Mouse (Mus musculus): ENCODE results near the gene Pde2a. TPM values are rescaled to one million over a fixed set of nuclear protein-coding genes. Genes with fewer than 3 reads are reported as not detected.

Pde2a gene
- polyA plus RNA-seq, 1 experiment = 17.6 TPM

DNA sequence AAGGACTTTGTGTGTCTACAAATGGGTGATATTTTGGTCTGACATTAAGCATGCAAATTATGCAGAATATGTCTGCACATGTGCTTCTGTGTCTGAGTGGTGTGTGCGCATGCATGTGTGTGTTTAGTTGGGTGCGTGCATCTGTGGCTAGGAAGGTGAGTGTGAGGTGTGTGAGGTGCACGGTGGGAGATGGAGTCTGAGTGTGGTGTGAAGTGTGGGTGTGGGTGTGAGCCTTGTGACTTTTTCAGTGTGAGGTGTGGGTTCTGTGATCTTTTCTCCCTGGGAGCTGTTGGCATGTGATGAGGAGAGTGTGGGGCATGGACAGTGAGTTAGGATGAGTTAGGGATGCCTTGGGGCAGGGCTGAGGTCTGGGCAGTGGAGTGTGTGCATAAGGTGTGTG is 31.8 kb downstream of the Pde2a start:
- Histone ChIP-seq H3K4me3 (ENCODE audit: low read depth, low read length) (peak overlapping the region; percentile 13), H3K27ac (ENCODE audit: insufficient read depth, low read depth, low read length) (no peak overlapping the region; the same call in 1 of the 2 replicates), H3K27me3 (ENCODE audit: control insufficient read depth, insufficient read depth, low read length) (peaks cover 13% of the 10 kb centered on the region), H3K4me1 (ENCODE audit: control insufficient read depth, insufficient read depth, insufficient read length, low read length) (peaks cover 3% of the 10 kb centered on the region; the same call in 1 of the 2 replicates), H3K36me3 (ENCODE audit: control insufficient read depth, insufficient read depth, low read length) (no peaks in the 10 kb centered on the region)
- 75% methylated on average over 3 of the region's 3 CpGs for WGBS
- TF ChIP-seq POLR2A (IDR thresholded peaks at IDR 0.05; ENCODE audit: low read depth, low read length) = no peak
- no peak for TF ChIP-seq CTCF (IDR thresholded peaks at IDR 0.05; ENCODE audit: extremely low read depth, insufficient read length, insufficient replicate concordance, low read depth, low read length)

DNA sequence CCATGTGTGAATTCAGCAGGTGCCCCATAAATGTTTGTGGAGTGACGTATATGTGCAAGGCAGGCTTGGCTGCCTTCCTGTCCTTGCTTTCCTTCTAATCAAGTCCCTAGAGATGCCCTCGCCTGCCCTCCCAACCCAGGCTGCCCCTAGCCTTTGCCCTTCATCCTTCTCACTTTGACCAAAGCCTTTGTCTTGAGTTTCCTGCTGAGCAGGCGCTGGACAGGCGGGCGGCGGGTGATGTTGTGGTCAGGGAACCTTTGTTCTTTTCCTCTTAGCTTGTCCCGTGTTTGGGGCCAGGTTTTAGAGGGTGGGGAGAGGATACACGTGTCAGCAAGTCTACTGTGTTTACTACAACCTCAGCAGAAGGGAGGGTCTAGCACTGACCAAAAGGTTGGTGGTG is 32.2 kb downstream of the Pde2a start:
- no peak overlapping the region; the same call in 1 of the 2 replicates for H3K27ac ChIP-seq (ENCODE audit: insufficient read depth, low read depth, low read length)
- no peaks in the 10 kb centered on the region for H3K36me3 ChIP-seq (ENCODE audit: control insufficient read depth, insufficient read depth, low read length)
- 26% methylated on average over 8 of the region's 8 CpGs for WGBS
- H3K27me3 ChIP-seq (ENCODE audit: control insufficient read depth, insufficient read depth, low read length) = peaks cover 13% of the 10 kb centered on the region
- TF ChIP-seq CTCF (IDR thresholded peaks at IDR 0.05; ENCODE audit: extremely low read depth, insufficient read length, insufficient replicate concordance, low read depth, low read length) (no peak), POLR2A (IDR thresholded peaks at IDR 0.05; ENCODE audit: low read depth, low read length) (no peak)
- peaks cover 3% of the 10 kb centered on the region; the same call in 1 of the 2 replicates for H3K4me1 ChIP-seq (ENCODE audit: control insufficient read depth, insufficient read depth, insufficient read length, low read length)
- no peak overlapping the region for H3K4me3 ChIP-seq (ENCODE audit: low read depth, low read length)

DNA sequence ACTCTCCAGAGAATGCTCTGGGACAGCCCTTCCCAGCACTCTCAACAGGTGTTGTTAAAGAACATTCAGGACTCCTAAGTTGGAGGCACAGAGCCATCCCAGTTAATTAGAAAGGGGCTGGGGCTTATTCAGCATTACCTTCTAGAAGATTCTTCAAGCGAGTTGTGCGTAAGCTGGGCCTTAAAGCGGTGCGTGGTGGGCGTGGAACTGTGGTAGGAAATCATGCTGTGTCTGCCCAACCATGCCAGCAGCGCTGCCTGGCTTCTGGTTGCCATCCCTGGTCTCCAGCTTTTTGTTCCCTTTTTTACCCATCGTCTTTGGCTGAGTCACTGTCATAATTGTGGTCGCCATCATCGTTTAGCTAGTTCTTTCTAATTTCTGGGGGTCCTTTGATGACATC is 33.0 kb downstream of the Pde2a start:
- H3K36me3 ChIP-seq (ENCODE audit: control insufficient read depth, insufficient read depth, low read length) = no peaks in the 10 kb centered on the region
- WGBS = 71% methylated on average over 9 of the region's 9 CpGs
- H3K27me3 ChIP-seq (ENCODE audit: control insufficient read depth, insufficient read depth, low read length) = peaks cover 13% of the 10 kb centered on the region
- TF ChIP-seq CTCF (IDR thresholded peaks at IDR 0.05; ENCODE audit: extremely low read depth, insufficient read length, insufficient replicate concordance, low read depth, low read length) = no peak
- TF ChIP-seq POLR2A (IDR thresholded peaks at IDR 0.05; ENCODE audit: low read depth, low read length) = no peak
- no peak overlapping the region for H3K27ac ChIP-seq (ENCODE audit: insufficient read depth, low read depth, low read length)
- peaks cover 3% of the 10 kb centered on the region; the same call in 1 of the 2 replicates for H3K4me1 ChIP-seq (ENCODE audit: control insufficient read depth, insufficient read depth, insufficient read length, low read length)
- no peak overlapping the region for H3K4me3 ChIP-seq (ENCODE audit: low read depth, low read length)

DNA sequence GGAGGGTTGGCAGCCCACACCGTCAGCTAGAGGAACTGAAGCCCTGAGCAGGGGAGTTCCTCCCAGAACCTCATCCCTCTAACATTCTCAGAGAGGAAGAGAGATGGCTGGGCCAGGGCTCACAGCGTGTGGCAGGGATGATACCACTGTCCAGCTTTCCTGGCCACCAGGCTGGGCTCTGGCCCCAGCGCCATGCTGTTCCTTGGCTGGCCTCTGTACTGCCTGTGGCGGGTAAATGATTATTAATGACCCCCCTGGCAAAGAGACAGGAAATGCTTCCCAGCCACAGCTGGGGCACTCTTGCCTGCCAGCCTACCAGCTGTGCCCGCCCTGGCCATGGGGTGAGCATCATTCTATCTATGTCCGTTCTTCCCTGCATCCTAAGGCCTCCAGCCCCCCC is 33.6 kb downstream of the Pde2a start:
- no peak overlapping the region for H3K4me3 ChIP-seq (ENCODE audit: low read depth, low read length)
- H3K27me3 ChIP-seq (ENCODE audit: control insufficient read depth, insufficient read depth, low read length) = peaks cover 13% of the 10 kb centered on the region
- 66% methylated on average over 6 of the region's 6 CpGs for WGBS
- H3K36me3 ChIP-seq (ENCODE audit: control insufficient read depth, insufficient read depth, low read length) = no peaks in the 10 kb centered on the region
- TF ChIP-seq CTCF (IDR thresholded peaks at IDR 0.05; ENCODE audit: extremely low read depth, insufficient read length, insufficient replicate concordance, low read depth, low read length) = no peak
- no peak for TF ChIP-seq POLR2A (IDR thresholded peaks at IDR 0.05; ENCODE audit: low read depth, low read length)
- H3K27ac ChIP-seq (ENCODE audit: insufficient read depth, low read depth, low read length) = no peak overlapping the region
- peaks cover 3% of the 10 kb centered on the region; the same call in 1 of the 2 replicates for H3K4me1 ChIP-seq (ENCODE audit: control insufficient read depth, insufficient read depth, insufficient read length, low read length)

DNA sequence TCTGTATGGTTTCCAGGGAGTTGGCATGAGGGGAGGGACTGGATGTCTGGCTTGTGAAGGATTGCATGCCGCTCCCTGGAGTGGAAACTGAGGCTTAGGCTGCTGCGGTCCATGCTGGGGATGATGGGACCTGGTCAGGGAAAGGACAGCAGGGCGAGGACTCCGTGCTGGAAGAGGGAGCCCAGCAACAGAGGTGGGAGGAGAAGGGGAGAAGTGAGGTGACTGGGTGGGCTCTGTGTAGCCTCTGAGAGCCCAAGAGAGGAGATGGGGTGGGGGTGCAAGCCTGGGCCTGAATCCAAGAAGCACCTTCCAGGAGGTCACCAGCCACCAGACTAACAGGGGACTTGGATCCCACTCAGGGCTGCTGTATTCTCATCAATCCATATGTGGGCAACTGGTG is 34.8 kb downstream of the Pde2a start:
- Histone ChIP-seq H3K4me1 (ENCODE audit: control insufficient read depth, insufficient read depth, insufficient read length, low read length) (peaks cover 3% of the 10 kb centered on the region), H3K36me3 (ENCODE audit: control insufficient read depth, insufficient read depth, low read length) (no peaks in the 10 kb centered on the region), H3K27me3 (ENCODE audit: control insufficient read depth, insufficient read depth, low read length) (peaks cover 6% of the 10 kb centered on the region), H3K4me3 (ENCODE audit: low read depth, low read length) (no peak overlapping the region), H3K27ac (ENCODE audit: insufficient read depth, low read depth, low read length) (0 out of 2 replicates have a peak overlapping the region, but pooled peaks have one; percentile 27)
- 76% methylated on average over 4 of the region's 4 CpGs for WGBS
- no peak for TF ChIP-seq POLR2A (IDR thresholded peaks at IDR 0.05; ENCODE audit: low read depth, low read length)

DNA sequence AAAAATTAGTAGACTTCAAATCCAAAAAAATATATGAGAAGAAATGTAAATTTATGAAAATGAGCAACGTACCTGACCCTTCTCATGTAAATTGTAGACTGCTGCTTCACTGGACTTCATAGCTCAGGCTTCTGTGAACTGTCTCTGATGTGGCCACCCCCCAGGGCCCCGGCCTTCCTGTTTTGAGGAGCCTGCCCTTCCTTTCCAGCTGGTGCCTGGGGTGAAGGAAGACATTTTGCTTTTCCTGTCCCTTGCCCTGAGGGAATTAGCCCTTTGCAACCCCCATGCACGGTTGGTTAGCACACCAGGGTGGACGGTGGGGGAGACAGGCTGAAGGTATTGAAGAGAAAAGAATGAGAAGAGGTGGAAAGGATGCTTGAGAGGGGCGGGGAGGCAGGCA is 35.3 kb downstream of the Pde2a start:
- Histone ChIP-seq H3K27ac (ENCODE audit: insufficient read depth, low read depth, low read length) (no peak overlapping the region), H3K4me1 (ENCODE audit: control insufficient read depth, insufficient read depth, insufficient read length, low read length) (peaks cover 3% of the 10 kb centered on the region), H3K4me3 (ENCODE audit: low read depth, low read length) (no peak overlapping the region), H3K36me3 (ENCODE audit: control insufficient read depth, insufficient read depth, low read length) (no peaks in the 10 kb centered on the region), H3K27me3 (ENCODE audit: control insufficient read depth, insufficient read depth, low read length) (peaks cover 1% of the 10 kb centered on the region; the same call in 1 of the 2 replicates)
- TF ChIP-seq CTCF (IDR thresholded peaks at IDR 0.05; ENCODE audit: extremely low read depth, insufficient read length, insufficient replicate concordance, low read depth, low read length) (no peak), POLR2A (IDR thresholded peaks at IDR 0.05; ENCODE audit: low read depth, low read length) (no peak)
- 50% methylated on average over 5 of the region's 5 CpGs for WGBS

DNA sequence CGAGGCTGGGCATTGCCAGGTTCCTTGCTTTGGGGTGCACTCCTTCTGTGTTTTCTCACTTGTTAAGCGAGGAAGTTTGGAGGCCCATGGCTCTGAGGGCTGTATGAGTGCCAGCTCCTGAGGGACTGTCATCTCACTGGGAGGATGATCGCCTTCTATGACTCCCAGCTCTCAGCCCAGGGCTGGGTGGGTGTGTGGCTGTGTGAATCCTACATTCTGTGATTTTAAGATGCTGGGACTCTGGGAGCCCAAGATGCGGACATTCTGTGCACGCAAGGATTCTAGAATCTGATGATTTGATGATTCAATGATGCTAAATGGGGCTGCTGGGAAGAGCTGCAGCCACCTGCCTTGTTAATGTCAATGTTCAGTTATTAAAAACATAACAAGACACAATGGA is 35.8 kb downstream of the Pde2a start:
- H3K36me3 ChIP-seq (ENCODE audit: control insufficient read depth, insufficient read depth, low read length) = no peaks in the 10 kb centered on the region
- no peaks in the 10 kb centered on the region; the same call in 1 of the 2 replicates for H3K27me3 ChIP-seq (ENCODE audit: control insufficient read depth, insufficient read depth, low read length)
- H3K4me3 ChIP-seq (ENCODE audit: low read depth, low read length) = no peak overlapping the region
- no peak for TF ChIP-seq CTCF (IDR thresholded peaks at IDR 0.05; ENCODE audit: extremely low read depth, insufficient read length, insufficient replicate concordance, low read depth, low read length)
- TF ChIP-seq POLR2A (IDR thresholded peaks at IDR 0.05; ENCODE audit: low read depth, low read length) = no peak
- 76% methylated on average over 5 of the region's 5 CpGs for WGBS
- H3K27ac ChIP-seq (ENCODE audit: insufficient read depth, low read depth, low read length) = no peak overlapping the region
- peaks cover 3% of the 10 kb centered on the region for H3K4me1 ChIP-seq (ENCODE audit: control insufficient read depth, insufficient read depth, insufficient read length, low read length)

Data from small intestine, adult 2 months (tissue).